Mouse (Mus musculus) lung, embryonic 16.5 days (tissue): Measurements from ENCODE around the gene Alkbh1. TPM values are rescaled to one million over a fixed set of nuclear protein-coding genes. Genes with fewer than 3 reads are reported as not detected.

Experiments used
- ATAC-seq: fragments of 200-750 bp; cut with Nextera tagmentation; 2 replicates; pipeline ENCODE4 v1.8.0; 2017; ENCODE audit warnings: low read depth, mild to moderate bottlenecking, moderate library complexity
- H3K27ac ChIP-seq: fragments of 300-500 bp; sonication (generic); 2 replicates; pipeline ENCODE4 v1.5.1; 2014; ENCODE audit warnings: mild to moderate bottlenecking, control low read depth, low read length
- H3K27me3 ChIP-seq: fragments of 300-500 bp; sonication (generic); 2 replicates; pipeline ENCODE4 v1.6.1; 2014; ENCODE audit warnings: low read depth, low read length, mixed read lengths; ENCODE audit not compliant: control insufficient read depth, insufficient read depth
- H3K36me3 ChIP-seq: fragments of 300-500 bp; sonication (generic); 2 replicates; pipeline ENCODE4 v1.6.1; 2014; ENCODE audit warnings: low read length; ENCODE audit not compliant: control insufficient read depth, insufficient read depth
- H3K4me1 ChIP-seq: fragments of 300-500 bp; sonication (generic); replicated peaks from 2 replicates; pipeline ENCODE4 v1.6.1; 2014; ENCODE audit warnings: low read length, mixed read lengths; ENCODE audit not compliant: control insufficient read depth, insufficient read depth
- H3K4me2 ChIP-seq: fragments of 300-500 bp; sonication (generic); 2 replicates; pipeline ENCODE4 v1.6.1; 2014; ENCODE audit warnings: low read depth, low read length, control low read depth
- H3K4me3 ChIP-seq: fragments of 300-500 bp; sonication (generic); 2 replicates; pipeline ENCODE4 v1.5.1; 2014; ENCODE audit warnings: mild to moderate bottlenecking, low read length, control low read depth
- H3K9ac ChIP-seq: fragments of 300-500 bp; sonication (generic); 2 replicates; pipeline ENCODE4 v1.6.1; 2014; ENCODE audit warnings: low read length, control low read depth
- H3K9me3 ChIP-seq: fragments of 300-500 bp; sonication (generic); 2 replicates; pipeline ENCODE4 v1.6.1; 2016; ENCODE audit warnings: low read length; ENCODE audit not compliant: control insufficient read depth
- WGBS: fragments of 180-500 bp; shearing (Covaris S2); extraction: QIAGEN DNeasy Blood & Tissue Kit; methylation state at CpG from one replicate; pipeline ENCODE4 v1.1.7; 2014; 5-methylcytosine and 5-hydroxymethylcytosine counted together
- polyA plus RNA-seq: library from polyadenylated mRNA; unstranded; fragments of >200 nt; fragmentation: Nextera tagmentation; extraction: Ambion mirVana; gene quantifications from 2 replicates; pipeline ENCODE4 v1.2.1, GENCODE M21; 2015

The Alkbh1 gene
- polyA plus RNA-seq, 1 experiment from 2014 or later = 52.3 TPM

DNA sequence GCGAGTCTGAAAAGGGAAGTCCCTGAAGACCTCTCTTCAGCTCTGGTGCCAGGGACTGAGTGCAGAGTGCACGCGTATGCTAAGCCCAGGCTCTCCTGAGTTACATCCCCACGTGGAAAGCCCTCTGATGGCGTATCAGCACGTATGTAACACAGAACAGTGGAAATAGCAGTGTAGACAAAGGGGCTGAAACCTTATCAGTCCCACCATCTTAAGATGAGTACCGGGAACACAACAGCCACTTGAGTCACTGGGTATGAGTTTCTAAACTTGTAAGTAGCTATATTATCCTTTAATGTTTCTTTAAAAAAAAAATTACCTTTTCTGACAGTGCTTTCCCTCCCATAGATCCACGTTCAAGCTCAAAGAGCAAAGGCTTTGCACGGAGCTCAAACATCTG, 5.6 kb upstream of the Alkbh1 start:
- Histone ChIP-seq H3K36me3 (peaks cover 56% of the 10 kb centered on the region), H3K4me3 (no peak overlapping the region), H3K9me3 (no peaks in the 10 kb centered on the region), H3K27me3 (no peaks in the 10 kb centered on the region), H3K9ac (no peak overlapping the region), H3K4me2 (no peak overlapping the region), H3K27ac (no peak overlapping the region), H3K4me1 (peaks cover 4% of the 10 kb centered on the region; the same call in 1 of the 2 replicates)
- no peak for ATAC-seq
- 79% methylated on average over 9 of the region's 9 CpGs for WGBS

GRCm38 (mm10) chr12:87444211-87444610, 394 bp upstream of the Alkbh1 start:
- Histone ChIP-seq H3K4me2 (peak overlapping the region; percentile 91), H3K27me3 (no peaks in the 10 kb centered on the region), H3K9me3 (no peaks in the 10 kb centered on the region), H3K4me3 (peak overlapping the region; percentile 98), H3K27ac (no peak overlapping the region), H3K4me1 (peaks cover 15% of the 10 kb centered on the region), H3K36me3 (peaks cover 26% of the 10 kb centered on the region), H3K9ac (peak overlapping the region; percentile 95)
- 2% methylated on average over 16 of the region's 16 CpGs for WGBS
- ATAC-seq = 0 out of 2 replicates have a peak, but pooled peaks have one; percentile 4

DNA sequence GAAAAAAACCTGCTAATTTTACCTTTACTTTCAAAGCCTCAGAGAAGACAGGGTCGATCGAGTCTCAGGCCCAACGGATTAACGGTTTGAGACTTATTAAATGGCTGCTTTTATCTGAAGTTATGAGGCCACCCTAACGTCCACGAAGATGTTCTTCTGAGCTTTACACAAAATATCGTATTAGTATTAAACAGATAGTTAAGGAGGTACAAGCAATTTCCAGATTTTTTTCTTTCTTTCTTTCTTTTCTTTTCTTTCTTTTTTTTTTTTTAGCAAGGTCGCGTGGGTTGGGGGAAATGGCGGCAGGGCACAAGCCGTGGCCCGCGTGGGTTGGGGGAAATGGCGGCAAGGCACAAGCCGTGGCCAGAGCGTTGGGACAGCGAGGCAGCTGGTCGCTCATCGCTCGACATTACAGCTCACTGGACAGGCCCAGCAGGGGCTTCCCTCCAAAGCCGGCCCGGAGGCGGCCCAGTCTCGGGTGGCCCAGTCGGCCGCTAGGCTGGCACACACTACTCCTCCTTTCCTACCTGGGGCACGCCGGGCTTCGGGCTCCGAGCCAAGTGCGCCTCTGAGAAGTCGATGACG, 610 bp downstream of the Alkbh1 start:
- under 1% methylated on average over 33 of the region's 33 CpGs for WGBS
- no peaks in the 10 kb centered on the region for H3K9me3 ChIP-seq
- H3K4me1 ChIP-seq = peaks cover 15% of the 10 kb centered on the region
- peak overlapping the region; percentile 95 for H3K9ac ChIP-seq
- peak; percentile 86 for ATAC-seq
- H3K27ac ChIP-seq = peak overlapping the region; percentile 88
- peak overlapping the region; percentile 98 for H3K4me3 ChIP-seq
- peak overlapping the region; percentile 91 for H3K4me2 ChIP-seq
- H3K36me3 ChIP-seq = peaks cover 23% of the 10 kb centered on the region
- H3K27me3 ChIP-seq = no peaks in the 10 kb centered on the region

GRCm38 (mm10) chr12:87442177-87443114, 1.4 kb downstream of the Alkbh1 start:
- peak overlapping the region; percentile 53; the same call in 1 of the 2 replicates for H3K27ac ChIP-seq
- peaks cover 27% of the 10 kb centered on the region for H3K36me3 ChIP-seq
- peaks cover 15% of the 10 kb centered on the region for H3K4me1 ChIP-seq
- H3K4me2 ChIP-seq = peak overlapping the region; percentile 91
- 13% methylated on average over 12 of the region's 12 CpGs for WGBS
- H3K9me3 ChIP-seq = no peaks in the 10 kb centered on the region
- ATAC-seq = no peak
- no peaks in the 10 kb centered on the region for H3K27me3 ChIP-seq
- peak overlapping the region; percentile 98 for H3K4me3 ChIP-seq
- H3K9ac ChIP-seq = peak overlapping the region; percentile 95

GRCm38 (mm10) chr12:87428885-87429284, 14.9 kb downstream of the Alkbh1 start:
- no peak for ATAC-seq
- Histone ChIP-seq H3K27me3 (no peaks in the 10 kb centered on the region), H3K36me3 (peaks cover 67% of the 10 kb centered on the region), H3K9me3 (no peaks in the 10 kb centered on the region), H3K4me1 (no peaks in the 10 kb centered on the region), H3K4me3 (no peak overlapping the region), H3K4me2 (no peak overlapping the region), H3K27ac (no peak overlapping the region), H3K9ac (no peak overlapping the region)
- WGBS = 72% methylated on average over 8 of the region's 8 CpGs

DNA sequence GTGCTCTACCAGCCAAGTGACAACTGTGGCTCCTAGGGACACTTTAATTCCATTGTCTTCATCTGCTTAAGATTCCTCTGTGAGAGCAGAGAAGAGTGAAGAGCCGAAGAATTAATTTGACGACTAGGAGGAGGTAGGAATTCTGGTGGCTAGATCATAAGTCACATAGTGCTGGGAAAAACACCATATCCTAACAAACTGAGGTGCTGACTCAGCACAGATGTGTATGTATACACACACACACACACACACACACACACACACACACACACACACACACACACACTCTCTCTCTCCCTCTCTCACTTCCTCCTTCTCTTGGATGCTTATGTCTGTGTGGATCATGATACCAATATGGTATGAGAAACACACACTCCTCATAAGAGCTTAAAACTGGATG, 15.5 kb downstream of the Alkbh1 start:
- Histone ChIP-seq H3K4me2 (no peak overlapping the region), H3K9me3 (no peaks in the 10 kb centered on the region), H3K27ac (no peak overlapping the region), H3K4me1 (no peaks in the 10 kb centered on the region), H3K36me3 (peaks cover 67% of the 10 kb centered on the region), H3K9ac (no peak overlapping the region), H3K27me3 (no peaks in the 10 kb centered on the region), H3K4me3 (no peak overlapping the region)
- no peak for ATAC-seq
- WGBS = 87% methylated on average over 2 of the region's 2 CpGs

DNA sequence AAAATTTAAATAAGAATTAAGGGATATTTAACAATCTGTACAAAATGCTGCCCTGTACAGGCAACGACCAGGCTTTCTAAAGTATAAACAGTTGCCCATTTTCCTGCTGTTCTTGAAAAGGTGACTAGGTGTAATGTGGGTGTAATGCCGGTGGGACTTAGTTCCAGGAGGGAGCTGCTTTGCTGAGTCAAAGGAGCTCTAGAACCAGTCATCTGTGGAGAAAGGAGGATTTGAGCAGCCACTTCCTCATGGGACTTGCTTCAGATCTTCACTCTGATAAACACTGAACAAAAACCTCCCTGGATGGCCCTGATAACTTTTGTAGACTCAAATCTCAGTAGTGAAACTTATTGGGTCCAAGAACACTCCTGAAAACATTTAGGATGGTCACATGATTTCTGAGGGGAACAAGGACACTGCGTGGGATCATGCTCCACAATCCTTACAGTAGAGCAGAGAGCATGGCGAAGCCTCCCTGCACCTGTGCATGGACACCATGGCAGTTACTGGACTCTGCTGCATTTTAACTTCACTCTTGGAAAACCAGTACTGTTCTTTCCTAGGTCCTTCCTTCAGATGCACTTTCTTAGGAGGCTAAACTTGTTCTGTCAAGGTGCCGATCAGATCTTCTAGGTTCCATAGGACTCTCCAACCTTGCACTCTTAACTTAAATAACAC, 17.3 kb downstream of the Alkbh1 start:
- no peaks in the 10 kb centered on the region for H3K9me3 ChIP-seq
- 92% methylated on average over 5 of the region's 5 CpGs for WGBS
- ATAC-seq = no peak
- no peak overlapping the region for H3K27ac ChIP-seq
- H3K36me3 ChIP-seq = peaks cover 59% of the 10 kb centered on the region
- no peak overlapping the region for H3K4me2 ChIP-seq
- no peaks in the 10 kb centered on the region for H3K27me3 ChIP-seq
- H3K4me3 ChIP-seq = no peak overlapping the region
- no peak overlapping the region for H3K9ac ChIP-seq
- H3K4me1 ChIP-seq = no peaks in the 10 kb centered on the region

DNA sequence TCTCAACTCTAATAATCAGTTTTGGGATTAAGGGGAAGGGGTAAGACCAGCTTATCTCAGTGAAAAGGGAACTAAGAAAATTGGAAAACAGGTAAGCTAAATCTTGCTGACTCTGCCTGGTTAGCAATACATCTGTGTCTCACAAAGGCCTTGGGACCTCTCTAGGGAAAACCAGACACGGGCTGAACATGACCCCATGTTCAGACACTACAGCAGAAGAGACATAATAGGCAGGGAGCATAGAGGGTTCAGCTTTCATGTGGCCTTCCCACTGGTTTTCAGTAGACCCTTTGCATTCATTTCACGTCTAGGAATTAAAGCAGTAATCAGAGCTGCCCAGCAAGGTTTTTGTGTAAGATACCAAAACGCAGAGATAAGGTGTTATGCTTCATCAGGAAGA, 19.3 kb downstream of the Alkbh1 start:
- Histone ChIP-seq H3K4me3 (no peak overlapping the region), H3K4me2 (no peak overlapping the region), H3K36me3 (peaks cover 42% of the 10 kb centered on the region), H3K27ac (no peak overlapping the region), H3K4me1 (no peaks in the 10 kb centered on the region), H3K9me3 (no peaks in the 10 kb centered on the region), H3K9ac (no peak overlapping the region), H3K27me3 (no peaks in the 10 kb centered on the region)
- 47% methylated on average over 3 of the region's 3 CpGs for WGBS
- no peak for ATAC-seq

- no peak overlapping the region for H3K9ac ChIP-seq
- WGBS = 50% methylated on average over 1 of the region's 1 CpGs
- H3K4me2 ChIP-seq = no peak overlapping the region
- no peak overlapping the region for H3K4me3 ChIP-seq
- H3K36me3 ChIP-seq = peaks cover 35% of the 10 kb centered on the region
- H3K9me3 ChIP-seq = no peaks in the 10 kb centered on the region
- no peaks in the 10 kb centered on the region for H3K27me3 ChIP-seq
- no peaks in the 10 kb centered on the region for H3K4me1 ChIP-seq
- ATAC-seq = no peak
- H3K27ac ChIP-seq = no peak overlapping the region
Measured at GRCm38 (mm10) chr12:87423700-87424099, 20.1 kb downstream of the Alkbh1 start.
